Mouse (Mus musculus) embryonic fibroblast, embryonic 13.5 days (primary cell): ENCODE data around the gene Hipk4. TPM values are rescaled to one million over a fixed set of nuclear protein-coding genes. Genes with fewer than 3 reads are reported as not detected.

ENCODE experiments used
- H3K27ac ChIP-seq: 2 replicates; pipeline ENCODE4 v1.5.1; 2012; ENCODE audit warnings: low read length, control low read depth, inconsistent platforms; ENCODE audit not compliant: insufficient read depth
- H3K4me1 ChIP-seq: 2 replicates; pipeline ENCODE4 v1.6.1; 2011; ENCODE audit warnings: low read length; ENCODE audit not compliant: control insufficient read depth, insufficient read depth
- H3K4me3 ChIP-seq: 2 replicates; pipeline ENCODE4 v1.5.1; 2011; ENCODE audit warnings: mild to moderate bottlenecking, control low read depth, low read length; ENCODE audit not compliant: insufficient read depth
- CTCF ChIP-seq: IDR thresholded peaks from 2 replicates; pipeline ENCODE4 v1.5.1; 2011; ENCODE audit warnings: mild to moderate bottlenecking, control low read depth, low read length, moderate library complexity, borderline replicate concordance; ENCODE audit not compliant: insufficient read depth
- POLR2A ChIP-seq: IDR thresholded peaks from 2 replicates; pipeline ENCODE4 v1.6.1; 2011; ENCODE audit warnings: low read depth, mild to moderate bottlenecking, control low read depth, low read length, moderate library complexity
- polyA plus RNA-seq: library from polyadenylated mRNA; stranded (reverse); fragments of >200 nt; gene quantifications from 2 replicates; pipeline ENCODE4 v1.2.4, GENCODE M21; 2011; ENCODE audit warnings: low read depth; ENCODE audit not compliant: missing spikeins, insufficient read length

The Hipk4 gene
- polyA plus RNA-seq, 1 experiment, result 1.5 TPM

DNA sequence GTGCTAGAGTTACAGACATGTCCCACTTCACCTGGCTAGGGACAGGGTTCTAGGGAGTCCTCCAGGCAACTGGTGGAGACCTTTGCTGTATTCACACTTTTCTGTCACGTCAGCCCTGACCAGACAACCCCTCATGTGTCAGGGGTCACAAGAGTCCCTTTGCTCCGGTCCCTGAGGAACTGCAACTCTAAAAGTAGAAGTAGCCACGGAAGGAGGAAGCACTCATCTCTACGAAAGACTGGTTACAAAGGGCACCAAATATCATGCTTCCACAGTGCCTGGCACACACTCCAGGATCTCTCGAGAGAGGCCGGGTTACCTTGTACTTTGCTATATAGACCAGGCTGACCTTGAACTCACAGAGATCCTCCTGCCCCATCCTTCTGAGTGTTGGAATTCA is 13.6 kb downstream of the Hipk4 start:
- TF ChIP-seq CTCF, result no peak
- TF ChIP-seq POLR2A, result no peak
- Histone ChIP-seq H3K4me1 (no peaks in the 10 kb centered on the region), H3K27ac (no peak overlapping the region), H3K4me3 (no peak overlapping the region)

DNA sequence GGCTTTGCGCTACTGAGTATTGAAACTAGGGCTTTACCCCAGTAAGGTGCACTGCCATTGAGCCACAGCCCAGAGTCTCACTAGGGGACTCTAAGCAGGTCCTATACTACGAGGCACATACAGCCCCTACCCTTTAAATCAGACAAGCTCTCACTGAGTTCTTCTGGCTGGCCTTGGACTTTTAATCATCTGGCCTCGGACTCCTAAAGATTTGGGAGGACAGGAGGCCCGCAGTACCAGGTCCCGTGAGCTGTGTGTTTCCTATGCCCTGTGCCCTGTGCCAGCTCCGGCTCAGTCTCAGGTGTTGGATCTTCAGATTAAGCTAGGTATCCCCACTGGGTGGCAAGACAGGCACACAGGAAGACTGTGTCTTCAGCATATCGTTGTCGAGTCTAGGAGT is 14.9 kb downstream of the Hipk4 start:
- Histone ChIP-seq H3K27ac (no peak overlapping the region), H3K4me1 (no peaks in the 10 kb centered on the region), H3K4me3 (no peak overlapping the region)
- no peak for TF ChIP-seq POLR2A
- no peak for TF ChIP-seq CTCF

GRCm38 (mm10) chr7:27538797-27539196 is 15.7 kb downstream of the Hipk4 start:
- Histone ChIP-seq H3K4me3 (no peak overlapping the region), H3K4me1 (no peaks in the 10 kb centered on the region), H3K27ac (no peak overlapping the region)
- TF ChIP-seq POLR2A (no peak), CTCF (no peak)

GRCm38 (mm10) chr7:27540521-27540920 is 17.5 kb downstream of the Hipk4 start:
- TF ChIP-seq CTCF, result no peak
- no peak for TF ChIP-seq POLR2A
- H3K27ac ChIP-seq, result no peak overlapping the region
- no peaks in the 10 kb centered on the region for H3K4me1 ChIP-seq
- H3K4me3 ChIP-seq, result no peak overlapping the region

- Histone ChIP-seq H3K4me3 (no peak overlapping the region), H3K27ac (no peak overlapping the region), H3K4me1 (no peaks in the 10 kb centered on the region)
- TF ChIP-seq CTCF (no peak), POLR2A (no peak)
These were observed 17.9 kb downstream of the Hipk4 start for GRCm38 (mm10) chr7:27540935-27541334.

GRCm38 (mm10) chr7:27541431-27541830 is 18.4 kb downstream of the Hipk4 start:
- Histone ChIP-seq H3K27ac (no peak overlapping the region), H3K4me3 (no peak overlapping the region)

DNA sequence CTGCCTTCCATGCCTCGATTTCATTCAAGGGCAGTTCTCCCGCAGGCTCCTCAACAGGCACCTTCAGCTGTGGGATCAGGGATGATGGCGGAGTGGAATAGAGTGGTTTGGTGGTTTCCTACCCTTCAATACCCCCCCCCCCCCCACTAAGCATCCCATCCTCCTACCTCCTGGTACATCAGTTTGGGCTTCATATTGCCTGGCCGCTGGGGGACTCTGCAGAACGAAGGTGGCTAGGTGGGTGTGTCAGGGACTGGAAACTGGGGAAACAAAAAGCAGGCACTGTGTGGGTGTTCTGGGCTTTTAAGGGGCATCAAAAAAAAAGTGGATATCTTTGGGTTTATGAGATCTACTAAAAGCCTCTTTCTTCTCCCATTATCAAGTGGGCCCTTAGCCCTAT is 18.9 kb downstream of the Hipk4 start:
- Histone ChIP-seq H3K27ac (no peak overlapping the region), H3K4me1 (no peaks in the 10 kb centered on the region), H3K4me3 (peak overlapping the region; percentile 44)
- TF ChIP-seq POLR2A (no peak), CTCF (no peak)

More at GRCm38 (mm10) chr7:27541431-27541830, 18.4 kb downstream of the Hipk4 start:
- H3K4me1 ChIP-seq, result no peaks in the 10 kb centered on the region
- no peak for TF ChIP-seq CTCF

DNA sequence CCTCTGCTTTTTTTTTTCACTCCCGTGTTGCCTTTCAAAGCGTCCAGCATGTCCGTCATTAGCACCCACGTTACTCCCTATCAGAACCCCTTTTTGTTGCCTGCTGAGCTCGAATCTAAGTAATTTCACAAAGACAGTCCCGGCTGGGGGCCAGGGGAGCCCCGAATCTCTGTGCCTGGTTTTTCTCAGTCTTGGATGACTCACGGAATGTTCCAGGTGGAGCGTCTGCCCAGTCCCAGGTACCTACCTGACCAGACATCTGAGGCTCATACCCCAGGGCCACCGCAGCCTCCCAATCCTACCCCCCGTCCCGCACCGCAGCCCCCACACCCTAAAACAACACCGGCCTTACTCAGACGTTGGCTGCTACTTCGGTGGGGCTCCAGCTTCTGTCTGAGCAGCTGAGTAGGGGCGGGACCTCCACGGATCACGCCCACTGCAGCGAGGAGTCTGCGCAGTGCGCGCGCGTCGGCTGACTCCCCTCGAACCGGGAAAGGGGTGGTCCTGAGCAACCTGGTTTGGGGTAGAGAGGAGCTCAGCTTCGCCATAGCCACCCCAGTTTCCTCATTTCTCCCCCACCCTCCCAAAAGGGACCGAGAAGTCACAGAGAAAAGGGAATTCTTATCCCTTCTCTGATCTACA is 19.4 kb downstream of the Hipk4 start:
- Histone ChIP-seq H3K4me1 (no peaks in the 10 kb centered on the region), H3K4me3 (peak overlapping the region; percentile 44), H3K27ac (no peak overlapping the region)
- TF ChIP-seq POLR2A (peak; percentile 79), CTCF (no peak)

DNA sequence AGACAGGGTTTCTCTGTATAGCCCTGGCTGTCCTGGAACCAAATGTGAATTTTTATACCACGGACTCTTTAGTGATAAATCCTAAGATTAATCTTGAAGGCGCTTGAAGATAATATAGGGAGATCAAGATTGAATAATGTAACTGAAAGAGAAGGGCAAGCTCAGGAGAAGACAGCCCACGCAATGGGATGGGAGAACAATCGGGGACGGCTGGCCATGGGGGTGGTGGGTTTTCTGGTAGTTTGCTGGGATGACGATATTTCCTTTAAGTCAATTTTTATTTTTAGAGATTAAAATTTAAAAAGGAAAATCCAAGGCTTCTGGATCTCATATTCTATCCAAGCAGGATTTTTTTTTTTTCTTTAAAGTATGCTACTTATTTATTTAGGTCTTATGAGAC is 20.0 kb downstream of the Hipk4 start:
- H3K4me1 ChIP-seq, result no peaks in the 10 kb centered on the region
- TF ChIP-seq CTCF, result no peak
- no peak for TF ChIP-seq POLR2A
- H3K27ac ChIP-seq, result no peak overlapping the region
- peak overlapping the region; percentile 44; the same call in 1 of the 2 replicates for H3K4me3 ChIP-seq

- Histone ChIP-seq H3K4me3 (no peak overlapping the region), H3K27ac (no peak overlapping the region), H3K4me1 (no peaks in the 10 kb centered on the region)
- TF ChIP-seq CTCF (no peak), POLR2A (no peak)
These were observed 20.8 kb downstream of the Hipk4 start for GRCm38 (mm10) chr7:27543851-27544250.

- Histone ChIP-seq H3K4me3 (no peak overlapping the region), H3K27ac (no peak overlapping the region), H3K4me1 (no peaks in the 10 kb centered on the region)
- TF ChIP-seq POLR2A (no peak), CTCF (no peak)
These were observed 21.8 kb downstream of the Hipk4 start for GRCm38 (mm10) chr7:27544675-27545370.

GRCm38 (mm10) chr7:27549597-27549996 is 26.5 kb downstream of the Hipk4 start:
- TF ChIP-seq CTCF (no peak), POLR2A (no peak)
- Histone ChIP-seq H3K27ac (no peak overlapping the region), H3K4me3 (no peak overlapping the region), H3K4me1 (no peaks in the 10 kb centered on the region)
